In genomic region chr2:71888437-71888836, GRCm38 (mm10) we compare ENCODE assay signal across 19 mouse cellular contexts. TPM values are rescaled to one million over a fixed set of nuclear protein-coding genes. Genes with fewer than 3 reads are reported as not detected.
DNase-seq lines count a peak whose midpoint lies in the region; ATAC-seq and TF ChIP-seq lines count a peak whose summit lies in the region.
"Had no signal": no experiment of that assay in that cellular context is flagged by ENCODE, and none has a peak within 500 bp of the region (broad histone marks: within the 10 kb centered on the region; RNA-seq: fewer than 3 reads in every experiment).

No protein-coding gene starts in this region.

- peak; percentile 35 for TF ChIP-seq CTCF in intestine, postnatal 0 days (IDR thresholded peaks at IDR 0.05; ENCODE audit: low read depth)
- TF ChIP-seq CTCF in liver, adult 2 months (IDR thresholded peaks at IDR 0.05; ENCODE audit: low read depth, low read length), result 0 out of 2 replicates have a peak, but pooled peaks have one; percentile 24
- peak; percentile 62 for TF ChIP-seq CTCF in ES-Bruce4 (IDR thresholded peaks at IDR 0.05; ENCODE audit: low read depth, low read length)
- TF ChIP-seq CTCF in liver, embryonic 14.5 days (IDR thresholded peaks at IDR 0.05; ENCODE audit: low read depth), result peak; percentile 53
- no peak for TF ChIP-seq CTCF in left cerebral cortex, adult 2 months (IDR thresholded peaks at IDR 0.05)

- no peak overlapping the region for H3K9ac ChIP-seq in intestine, postnatal 0 days (ENCODE audit: low read depth, low read length)
- no peak overlapping the region for H3K9ac ChIP-seq in intestine, embryonic 16.5 days (ENCODE audit: low read depth, low read length)
- no peak overlapping the region for H3K9ac ChIP-seq in liver, adult 2 months (ENCODE audit: low read depth, low read length)
- no peak overlapping the region for H3K9ac ChIP-seq in liver, embryonic 11.5 days (ENCODE audit: low read depth, low read length)
- H3K9ac ChIP-seq in ES-Bruce4 (ENCODE audit: low read depth, poor library complexity, severe bottlenecking), result no peak overlapping the region
- no peak overlapping the region for H3K9ac ChIP-seq in liver, embryonic 14.5 days (replicated peaks)
- no peak overlapping the region for H3K9ac ChIP-seq in forebrain, embryonic 12.5 days
- H3K9ac ChIP-seq: embryonic facial prominence, embryonic 12.5 days; hindbrain, embryonic 14.5 days had no signal

- H3K27me3 ChIP-seq in intestine, postnatal 0 days (replicated peaks; ENCODE audit: control insufficient read depth, insufficient read depth, low read length), result no peaks in the 10 kb centered on the region
- no peaks in the 10 kb centered on the region for H3K27me3 ChIP-seq in intestine, embryonic 16.5 days (replicated peaks; ENCODE audit: control insufficient read depth, insufficient read depth, low read length)
- H3K27me3 ChIP-seq in liver, adult 2 months (ENCODE audit: control insufficient read depth, insufficient read depth, low read length), result no peaks in the 10 kb centered on the region
- H3K27me3 ChIP-seq in liver, embryonic 11.5 days (replicated peaks; ENCODE audit: control insufficient read depth, insufficient read depth, low read length), result no peaks in the 10 kb centered on the region
- no peaks in the 10 kb centered on the region for H3K27me3 ChIP-seq in ES-Bruce4 (ENCODE audit: control insufficient read depth, insufficient read depth, low read length, poor library complexity, severe bottlenecking)
- no peaks in the 10 kb centered on the region for H3K27me3 ChIP-seq in liver, embryonic 14.5 days (ENCODE audit: control insufficient read depth, insufficient read depth, low read length)
- H3K27me3 ChIP-seq in forebrain, embryonic 12.5 days, result no peaks in the 10 kb centered on the region
- H3K27me3 ChIP-seq: embryonic facial prominence, embryonic 12.5 days had no signal

- H3K4me2 ChIP-seq in intestine, postnatal 0 days (replicated peaks; ENCODE audit: low read depth), result no peak overlapping the region
- no peak overlapping the region for H3K4me2 ChIP-seq in intestine, embryonic 16.5 days (ENCODE audit: low read depth, low read length)
- no peak overlapping the region for H3K4me2 ChIP-seq in liver, embryonic 11.5 days
- no peak overlapping the region for H3K4me2 ChIP-seq in liver, embryonic 14.5 days (ENCODE audit: low read depth)
- no peak overlapping the region for H3K4me2 ChIP-seq in forebrain, embryonic 12.5 days
- H3K4me2 ChIP-seq: embryonic facial prominence, embryonic 12.5 days; heart, embryonic 11.5 days; hindbrain, embryonic 14.5 days had no signal

- peaks cover 40% of the 10 kb centered on the region for H3K36me3 ChIP-seq in intestine, postnatal 0 days (ENCODE audit: control insufficient read depth, insufficient read depth)
- peaks cover 10% of the 10 kb centered on the region for H3K36me3 ChIP-seq in intestine, embryonic 16.5 days (ENCODE audit: control insufficient read depth, insufficient read depth, low read length)
- peaks cover 46% of the 10 kb centered on the region for H3K36me3 ChIP-seq in liver, adult 2 months (ENCODE audit: control insufficient read depth, insufficient read depth, low read length)
- peaks cover 67% of the 10 kb centered on the region for H3K36me3 ChIP-seq in liver, embryonic 11.5 days (ENCODE audit: control insufficient read depth, insufficient read depth, low read length)
- peaks cover 72% of the 10 kb centered on the region for H3K36me3 ChIP-seq in ES-Bruce4 (ENCODE audit: control insufficient read depth, insufficient read depth, low read length, poor library complexity, severe bottlenecking)
- peaks cover 55% of the 10 kb centered on the region for H3K36me3 ChIP-seq in liver, embryonic 14.5 days (replicated peaks; ENCODE audit: control insufficient read depth, insufficient read depth, low read depth)
- peaks cover 17% of the 10 kb centered on the region for H3K36me3 ChIP-seq in forebrain, embryonic 12.5 days (replicated peaks)

- intact Hi-C loops in left cerebral cortex, adult 2 months (cut with DNase I), result no loop called here

- ATAC-seq in intestine, postnatal 0 days, result no peak
- no peak for ATAC-seq in intestine, embryonic 16.5 days
- no peak for ATAC-seq in liver, embryonic 11.5 days (replicated peaks; ENCODE audit: low FRiP score)
- no peak for ATAC-seq in liver, embryonic 14.5 days (ENCODE audit: insufficient read depth)
- ATAC-seq in forebrain, embryonic 12.5 days (ENCODE audit: low FRiP score), result no peak
- ATAC-seq: forebrain, embryonic 16.5 days had no signal

- no peaks in the 10 kb centered on the region for H3K9me3 ChIP-seq in intestine, postnatal 0 days (ENCODE audit: control insufficient read depth)
- no peaks in the 10 kb centered on the region for H3K9me3 ChIP-seq in intestine, embryonic 16.5 days (ENCODE audit: control insufficient read depth, low read length)
- no peaks in the 10 kb centered on the region for H3K9me3 ChIP-seq in liver, embryonic 11.5 days (ENCODE audit: control insufficient read depth, low read length)
- H3K9me3 ChIP-seq in ES-Bruce4 (replicated peaks; ENCODE audit: control insufficient read depth, insufficient read depth, low read length, poor library complexity, severe bottlenecking), result no peaks in the 10 kb centered on the region
- no peaks in the 10 kb centered on the region for H3K9me3 ChIP-seq in liver, embryonic 14.5 days (ENCODE audit: control insufficient read depth, low read length)
- no peaks in the 10 kb centered on the region for H3K9me3 ChIP-seq in forebrain, embryonic 12.5 days
- H3K9me3 ChIP-seq: embryonic facial prominence, embryonic 12.5 days; hindbrain, embryonic 10.5 days had no signal

- TF ChIP-seq EP300 in ES-Bruce4 (IDR thresholded peaks at IDR 0.05; ENCODE audit: insufficient read depth, low read depth, low read length), result no peak
- TF ChIP-seq EP300 in liver, embryonic 14.5 days (IDR thresholded peaks at IDR 0.05; ENCODE audit: low read depth), result no peak

- TF ChIP-seq POLR2A in liver, adult 2 months (IDR thresholded peaks at IDR 0.05; ENCODE audit: extremely low read depth, insufficient read depth, low read length), result no peak
- no peak for TF ChIP-seq POLR2A in ES-Bruce4 (IDR thresholded peaks at IDR 0.05; ENCODE audit: insufficient read depth, low read length)

- DNase-seq in liver, adult 2 months (ENCODE audit: extremely low read depth, low read depth, low spot score), result no peak
- DNase-seq in liver, embryonic 11.5 days (ENCODE audit: low spot score), result no peak
- no peak for DNase-seq in liver, embryonic 14.5 days (ENCODE audit: low read depth in 3 of 3, low spot score in 3 of 3)
- DNase-seq in left cerebral cortex, adult 2 months (ENCODE audit: extremely low spot score in 1 of 2, low spot score in 2 of 2), result no peak
- DNase-seq: adrenal gland, adult 2 months; adrenal gland, postnatal 25 days; cerebellum, adult 2 months; cerebellum, postnatal 10 days; gastrocnemius, postnatal 10 days; heart, adult 18-20 months had no signal

- H3K4me3 ChIP-seq in intestine, postnatal 0 days (ENCODE audit: low read depth, low read length), result no peak overlapping the region
- H3K4me3 ChIP-seq in intestine, embryonic 16.5 days (ENCODE audit: low read length), result no peak overlapping the region
- H3K4me3 ChIP-seq in liver, adult 2 months (ENCODE audit: insufficient read depth, low read depth, low read length), result no peak overlapping the region
- H3K4me3 ChIP-seq in liver, embryonic 11.5 days (ENCODE audit: low read depth, low read length), result no peak overlapping the region
- no peak overlapping the region for H3K4me3 ChIP-seq in ES-Bruce4 (ENCODE audit: low read depth, low read length)
- H3K4me3 ChIP-seq in liver, embryonic 14.5 days (ENCODE audit: insufficient read depth in 1 of 2, low read depth in 2 of 2, low read length in 2 of 2), result no peak overlapping the region
- H3K4me3 ChIP-seq in left cerebral cortex, adult 2 months, result no peak overlapping the region
- H3K4me3 ChIP-seq in forebrain, embryonic 12.5 days (replicated peaks), result no peak overlapping the region
- H3K4me3 ChIP-seq: embryonic facial prominence, embryonic 12.5 days; hindbrain, embryonic 10.5 days had no signal

- H3K4me1 ChIP-seq in intestine, postnatal 0 days (replicated peaks; ENCODE audit: control insufficient read depth, insufficient read depth, low read length), result no peaks in the 10 kb centered on the region
- H3K4me1 ChIP-seq in intestine, embryonic 16.5 days (ENCODE audit: control insufficient read depth, insufficient read depth, low read length), result no peaks in the 10 kb centered on the region
- peaks cover 9% of the 10 kb centered on the region for H3K4me1 ChIP-seq in liver, adult 2 months (ENCODE audit: control insufficient read depth, insufficient read depth, low read length)
- H3K4me1 ChIP-seq in liver, embryonic 11.5 days (replicated peaks; ENCODE audit: control insufficient read depth, insufficient read depth, low read length), result no peaks in the 10 kb centered on the region
- no peaks in the 10 kb centered on the region for H3K4me1 ChIP-seq in ES-Bruce4 (ENCODE audit: control insufficient read depth, insufficient read depth, low read length)
- H3K4me1 ChIP-seq in liver, embryonic 14.5 days (replicated peaks; ENCODE audit: control insufficient read depth in 2 of 2, insufficient read depth in 2 of 2, low read length in 1 of 2), result no peaks in the 10 kb centered on the region
- no peaks in the 10 kb centered on the region for H3K4me1 ChIP-seq in forebrain, embryonic 12.5 days
- H3K4me1 ChIP-seq: embryonic facial prominence, embryonic 12.5 days; hindbrain, embryonic 10.5 days had no signal

- no peaks in the 10 kb centered on the region for H3K79me2 ChIP-seq in liver, adult 2 months (ENCODE audit: control insufficient read depth, insufficient read depth, low read length)

- no peak overlapping the region for H3K27ac ChIP-seq in intestine, postnatal 0 days (ENCODE audit: low read depth, low read length)
- H3K27ac ChIP-seq in intestine, embryonic 16.5 days (ENCODE audit: low read length), result no peak overlapping the region
- no peak overlapping the region for H3K27ac ChIP-seq in liver, adult 2 months (replicated peaks; ENCODE audit: insufficient read depth, low read depth, low read length)
- H3K27ac ChIP-seq in liver, embryonic 11.5 days (ENCODE audit: low read depth, low read length), result no peak overlapping the region
- H3K27ac ChIP-seq in ES-Bruce4 (ENCODE audit: insufficient read depth, low read length), result no peak overlapping the region
- no peak overlapping the region for H3K27ac ChIP-seq in liver, embryonic 14.5 days
- no peak overlapping the region for H3K27ac ChIP-seq in left cerebral cortex, adult 2 months
- H3K27ac ChIP-seq in forebrain, embryonic 12.5 days, result no peak overlapping the region
- H3K27ac ChIP-seq: embryonic facial prominence, embryonic 12.5 days; hindbrain, embryonic 10.5 days; hindbrain, embryonic 14.5 days had no signal

- WGBS in intestine, postnatal 0 days, result 77% methylated on average over 4 of the region's 4 CpGs
- 75% methylated on average over 4 of the region's 4 CpGs for WGBS in intestine, embryonic 16.5 days
- WGBS in liver, adult 2 months, result 76% methylated on average over 4 of the region's 4 CpGs
- WGBS in liver, embryonic 11.5 days, result 65% methylated on average over 4 of the region's 4 CpGs
- 53% methylated on average over 4 of the region's 4 CpGs for WGBS in liver, embryonic 14.5 days (ENCODE audit: insufficient replicate concordance)
- 86% methylated on average over 4 of the region's 4 CpGs for WGBS in forebrain, embryonic 12.5 days

RNA-seq across cellular contexts. Expression of gene Pdk1, which starts 15.4 kb away (rescaled TPM):
- 14.3 and 16.4 TPM in 2 replicates for polyA plus RNA-seq in intestine, postnatal 0 days (2015; fragmentation: Nextera tagmentation; extraction: Ambion mirVana)
- 62.7 and 65.5 TPM in 2 replicates for polyA plus RNA-seq in intestine, embryonic 16.5 days (2015; fragmentation: Nextera tagmentation; extraction: Ambion mirVana)
- total RNA-seq in liver, adult 2 months (2014; rRNA removed), result 36.6 and 77.5 TPM in 2 replicates
- 29.1 and 42.3 TPM in 2 replicates for polyA plus RNA-seq in liver, adult 2 months (2012; rRNA removed)
- 133 and 144 TPM in 2 replicates for polyA plus RNA-seq in liver, embryonic 11.5 days (2014; fragmentation: Nextera tagmentation; extraction: Ambion mirVana)
- polyA plus RNA-seq in ES-Bruce4 (2011; ENCODE audit: insufficient read depth, insufficient read length, low read depth, missing spikeins), result 144 and 162 TPM in 2 replicates
- polyA plus RNA-seq in liver, embryonic 14.5 days (2012; rRNA removed), result 11.2 and 16.0 TPM in 2 replicates
- polyA plus RNA-seq in liver, embryonic 14.5 days (2014; fragmentation: Nextera tagmentation; extraction: Ambion mirVana), result 51.8 and 53.2 TPM in 2 replicates
- total RNA-seq in left cerebral cortex, adult 2 months (2021), result 10 to 100 TPM; 42.4 to 51.1 TPM
- 26.9 and 30.5 TPM in 2 replicates for polyA plus RNA-seq in forebrain, embryonic 12.5 days (2016; fragmentation: Nextera tagmentation; extraction: Ambion mirVana)
